Mouse (Mus musculus): ENCODE measurements around the gene Srms. TPM values are rescaled to one million over a fixed set of nuclear protein-coding genes. Genes with fewer than 3 reads are reported as not detected.
A peak's percentile ranks its signal among the peaks of the same experiment; 100 is the strongest.
"Not testable (repeated sequence)": the region's sequence is repeated elsewhere in the genome, so short reads cannot be mapped to it uniquely, and the experiment has no call there.

Gene Srms
- polyA plus RNA-seq, 1 experiment from 2014 or later, result 0.32 TPM

DNA sequence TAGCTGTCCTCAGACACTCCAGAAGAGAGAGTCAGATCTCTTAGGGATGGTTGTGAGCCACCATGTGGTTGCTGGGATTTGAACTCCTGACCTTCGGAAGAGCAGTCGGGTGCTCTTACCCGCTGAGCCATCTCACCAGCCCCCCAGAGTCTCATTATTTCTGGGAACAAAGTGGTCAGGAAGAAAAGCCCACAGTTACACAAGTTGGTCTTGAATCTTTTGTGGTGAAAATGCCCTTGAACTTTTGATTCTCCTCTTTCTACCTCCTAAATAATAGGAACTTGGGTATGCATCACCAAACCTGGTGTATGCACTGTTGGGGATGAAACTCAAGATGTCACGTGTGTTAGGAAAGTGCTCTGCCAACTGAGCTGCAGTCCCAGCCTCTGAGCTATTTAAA, 21.0 kb downstream of the Srms start:
- no peak for ATAC-seq (ENCODE audit: insufficient number of reproducible peaks, low FRiP score)
- Histone ChIP-seq H3K9ac (no peak overlapping the region), H3K27ac (ENCODE audit: poor library complexity, severe bottlenecking) (no peak overlapping the region), H3K9me3 (replicated peaks) (no peaks in the 10 kb centered on the region), H3K4me3 (no peak overlapping the region), H3K36me3 (peaks cover 4% of the 10 kb centered on the region; the same call in 1 of the 2 replicates), H3K27me3 (replicated peaks) (peaks cover 12% of the 10 kb centered on the region; the same call in 1 of the 2 replicates), H3K4me2 (no peak overlapping the region), H3K4me1 (replicated peaks) (peaks cover 9% of the 10 kb centered on the region; the same call in 1 of the 2 replicates)
- WGBS, result 63% methylated on average over 4 of the region's 4 CpGs

DNA sequence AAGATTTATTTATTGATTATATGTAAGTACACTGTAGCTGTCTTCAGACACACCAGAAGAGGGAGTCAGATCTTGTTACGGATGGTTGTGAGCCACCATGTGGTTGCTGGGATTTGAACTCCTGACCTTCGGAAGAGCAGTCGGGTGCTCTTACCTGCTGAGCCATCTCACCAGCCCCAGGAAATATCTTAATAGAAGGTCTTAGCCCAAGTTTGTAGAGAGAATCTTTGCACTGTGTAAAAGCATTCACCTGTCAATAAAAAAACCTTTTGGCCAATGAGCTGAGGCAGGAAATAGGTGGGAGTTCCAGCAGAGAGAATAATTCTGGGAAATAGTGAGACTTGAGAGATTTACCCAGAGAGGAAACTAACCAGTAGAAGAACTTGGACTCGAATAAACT, 21.6 kb downstream of the Srms start:
- not testable (repeated sequence) for H3K4me1 ChIP-seq (replicated peaks); H3K36me3 ChIP-seq; H3K9me3 ChIP-seq (replicated peaks); H3K4me3 ChIP-seq; ATAC-seq (ENCODE audit: insufficient number of reproducible peaks, low FRiP score); H3K9ac ChIP-seq; H3K4me2 ChIP-seq; H3K27ac ChIP-seq (ENCODE audit: poor library complexity, severe bottlenecking)
- WGBS, result 72% methylated on average over 4 of the region's 4 CpGs
- H3K27me3 ChIP-seq (replicated peaks), result peaks cover 12% of the 10 kb centered on the region; the same call in 1 of the 2 replicates

DNA sequence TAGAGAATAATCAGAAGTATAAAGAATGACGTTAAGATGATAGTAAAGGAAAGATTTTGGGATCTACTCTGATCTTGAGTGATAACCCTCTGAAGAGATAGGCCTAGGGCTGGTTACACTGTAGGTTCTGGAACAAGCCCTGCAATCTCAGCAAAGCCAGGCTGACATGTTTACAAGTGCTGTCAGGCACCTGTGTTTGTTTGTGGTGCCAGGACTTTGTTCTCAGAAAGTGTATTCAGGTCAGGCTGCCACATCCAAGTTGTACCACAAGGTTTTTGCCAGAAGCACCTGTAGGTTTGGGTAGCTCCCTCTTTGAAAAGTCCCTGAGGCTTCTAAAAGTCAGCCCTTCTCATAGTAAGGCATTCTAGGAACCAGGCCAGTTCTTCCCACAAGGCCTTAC, 23.7 kb downstream of the Srms start:
- H3K9me3 ChIP-seq (replicated peaks), result no peaks in the 10 kb centered on the region
- no peak overlapping the region for H3K4me2 ChIP-seq
- H3K4me1 ChIP-seq (replicated peaks), result peaks cover 9% of the 10 kb centered on the region; the same call in 1 of the 2 replicates
- ATAC-seq (ENCODE audit: insufficient number of reproducible peaks, low FRiP score), result no peak
- no peaks in the 10 kb centered on the region for H3K27me3 ChIP-seq (replicated peaks)
- H3K36me3 ChIP-seq, result peaks cover 4% of the 10 kb centered on the region; the same call in 1 of the 2 replicates
- H3K9ac ChIP-seq, result no peak overlapping the region
- no peak overlapping the region for H3K27ac ChIP-seq (ENCODE audit: poor library complexity, severe bottlenecking)
- 80% methylated on average over 1 of the region's 1 CpGs for WGBS
- H3K4me3 ChIP-seq, result no peak overlapping the region

DNA sequence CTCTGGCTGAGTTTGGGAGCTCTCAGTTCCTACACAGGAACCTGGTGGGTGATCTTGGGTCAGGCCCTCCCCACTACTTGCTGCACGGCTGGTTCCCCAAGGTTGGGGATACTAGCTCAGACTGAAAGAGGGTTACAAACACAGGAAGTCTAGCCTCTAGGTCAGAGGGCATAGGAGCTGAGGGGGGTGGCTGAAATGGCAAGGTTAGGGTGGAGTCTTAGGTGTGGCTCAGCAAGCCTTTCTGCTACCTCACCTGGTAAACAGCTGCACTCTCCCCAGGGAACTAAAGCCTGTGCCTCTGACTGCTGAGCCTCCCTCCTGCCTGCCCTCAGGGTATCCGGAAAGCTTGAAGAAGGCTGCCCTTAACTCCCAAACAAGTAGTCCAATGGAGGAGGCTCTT, 24.3 kb downstream of the Srms start:
- H3K4me2 ChIP-seq, result peak overlapping the region; percentile 91
- peak overlapping the region; percentile 5; the same call in 1 of the 2 replicates for H3K4me3 ChIP-seq
- no peak for ATAC-seq (ENCODE audit: insufficient number of reproducible peaks, low FRiP score)
- WGBS, result 64% methylated on average over 2 of the region's 2 CpGs
- peaks cover 4% of the 10 kb centered on the region; the same call in 1 of the 2 replicates for H3K36me3 ChIP-seq
- H3K27ac ChIP-seq (ENCODE audit: poor library complexity, severe bottlenecking), result peak overlapping the region; percentile 31; the same call in 1 of the 2 replicates
- no peaks in the 10 kb centered on the region for H3K27me3 ChIP-seq (replicated peaks)
- no peaks in the 10 kb centered on the region for H3K9me3 ChIP-seq (replicated peaks)
- no peak overlapping the region for H3K9ac ChIP-seq
- H3K4me1 ChIP-seq (replicated peaks), result peaks cover 9% of the 10 kb centered on the region; the same call in 1 of the 2 replicates

DNA sequence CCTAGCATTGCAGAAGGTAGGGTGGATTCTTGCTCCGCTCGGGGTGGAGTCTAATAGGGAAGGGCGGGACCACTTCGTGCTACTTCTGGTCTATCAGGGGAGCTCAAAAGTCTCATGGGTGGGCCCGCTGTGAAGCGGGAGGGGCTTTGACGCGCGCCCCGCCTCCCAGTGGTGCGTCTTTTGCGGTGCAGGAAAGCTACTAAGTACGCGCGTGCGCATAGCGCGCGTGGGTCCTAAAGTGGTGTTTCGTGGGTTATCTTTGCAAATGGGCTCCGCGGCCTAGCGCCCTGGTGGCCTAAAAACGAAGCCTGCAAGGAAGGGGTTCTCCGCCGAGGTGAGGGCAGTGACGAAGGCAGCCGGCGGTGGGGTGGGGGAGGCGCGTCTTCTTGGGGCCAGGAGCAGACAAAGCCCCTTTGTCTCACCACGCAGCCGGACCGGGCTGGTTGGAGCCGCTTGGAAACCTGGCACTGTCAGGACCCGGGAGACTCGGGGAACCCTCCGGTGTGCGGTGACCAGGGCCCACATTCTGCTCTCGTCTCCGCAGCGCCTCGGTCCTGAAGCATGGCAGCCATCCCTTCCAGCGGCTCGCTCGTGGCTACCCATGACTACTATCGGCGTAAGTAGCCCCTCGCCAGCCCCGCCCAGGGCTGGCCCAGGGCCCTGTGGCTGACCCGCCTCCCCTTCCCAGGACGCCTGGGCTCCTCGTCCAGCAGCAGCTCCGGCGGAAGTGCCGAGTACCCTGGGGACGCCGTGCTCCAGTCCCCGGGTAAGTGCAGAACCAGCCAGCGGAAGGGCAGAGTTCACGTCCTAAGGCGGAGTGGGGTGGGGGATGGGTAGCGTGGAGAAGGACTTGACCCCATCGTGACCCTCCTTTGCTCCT, 25.6 kb downstream of the Srms start, which contains the start of gene Ppdpf:
Ppdpf (plus strand) TSS at position 127 of the 880 bp plus-strand sequence.
- peak; percentile 96 for ATAC-seq (ENCODE audit: insufficient number of reproducible peaks, low FRiP score)
- WGBS, result under 1% methylated on average over 63 of the region's 64 CpGs
- peak within 1 kb of the TSS; percentile 91 for H3K4me2 ChIP-seq
- peaks cover 9% of the 10 kb centered on the region; the same call in 1 of the 2 replicates for H3K4me1 ChIP-seq (replicated peaks)
- H3K9ac ChIP-seq, result peak within 1 kb of the TSS; percentile 88
- no peaks in the 10 kb centered on the region for H3K9me3 ChIP-seq (replicated peaks)
- H3K27me3 ChIP-seq (replicated peaks), result no peaks in the 10 kb centered on the region
- peak within 1 kb of the TSS; percentile 94 for H3K27ac ChIP-seq (ENCODE audit: poor library complexity, severe bottlenecking)
- peaks cover 4% of the 10 kb centered on the region; the same call in 1 of the 2 replicates for H3K36me3 ChIP-seq
- peak within 1 kb of the TSS; percentile 75 for H3K4me3 ChIP-seq

DNA sequence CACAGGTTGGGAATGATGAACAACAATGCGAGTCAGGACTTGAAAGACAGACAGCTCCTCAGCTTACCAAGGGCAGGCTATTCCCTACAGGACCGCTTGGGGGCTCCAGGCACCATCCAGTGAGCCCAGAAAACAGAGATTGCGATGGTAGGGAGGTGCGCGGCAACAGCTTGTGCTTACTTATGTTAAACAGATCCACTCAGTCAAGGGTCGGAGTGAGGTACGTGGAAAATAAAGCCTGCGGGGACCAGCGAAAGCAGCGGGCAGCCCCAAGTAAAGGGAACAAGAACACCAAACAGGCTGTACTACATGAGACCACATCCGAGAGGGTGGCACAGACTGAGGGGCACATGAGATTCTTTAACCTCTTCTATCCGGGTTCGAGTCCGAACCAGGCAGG, 26.4 kb downstream of the Srms start:
- Histone ChIP-seq H3K36me3 (peaks cover 4% of the 10 kb centered on the region; the same call in 1 of the 2 replicates), H3K9ac (peak overlapping the region; percentile 88), H3K4me2 (peak overlapping the region; percentile 91), H3K27ac (ENCODE audit: poor library complexity, severe bottlenecking) (peak overlapping the region; percentile 94), H3K4me3 (peak overlapping the region; percentile 75), H3K9me3 (replicated peaks) (no peaks in the 10 kb centered on the region), H3K27me3 (replicated peaks) (no peaks in the 10 kb centered on the region), H3K4me1 (replicated peaks) (peaks cover 9% of the 10 kb centered on the region; the same call in 1 of the 2 replicates)
- ATAC-seq (ENCODE audit: insufficient number of reproducible peaks, low FRiP score), result peak; percentile 78
- WGBS, result 1% methylated on average over 14 of the region's 14 CpGs

DNA sequence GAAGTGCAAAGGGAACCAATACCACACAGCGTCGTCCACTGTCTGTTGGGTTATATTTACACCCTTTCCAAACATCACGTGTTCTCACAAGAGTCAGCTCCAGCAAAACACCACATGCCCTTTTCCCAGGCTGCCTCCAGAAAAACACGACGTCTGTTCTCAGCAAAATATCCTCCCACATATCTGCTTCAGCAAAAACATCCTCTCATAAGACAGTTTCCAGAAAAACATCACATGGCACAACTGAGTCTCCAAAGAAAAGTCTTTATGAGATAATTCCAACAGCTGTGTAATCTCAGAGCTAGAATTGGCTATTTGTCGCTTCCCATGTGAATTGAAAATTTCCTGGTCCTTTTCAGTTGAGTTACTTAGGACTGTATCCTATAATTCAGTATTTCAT, 32.1 kb downstream of the Srms start:
- ATAC-seq (ENCODE audit: insufficient number of reproducible peaks, low FRiP score), result no peak
- Histone ChIP-seq H3K9me3 (replicated peaks) (no peaks in the 10 kb centered on the region), H3K9ac (no peak overlapping the region), H3K4me3 (no peak overlapping the region), H3K27me3 (replicated peaks) (0 out of 2 replicates have a peak, but pooled peaks cover 2% of the 10 kb centered on the region), H3K4me1 (replicated peaks) (no peaks in the 10 kb centered on the region), H3K4me2 (no peak overlapping the region), H3K36me3 (no peaks in the 10 kb centered on the region), H3K27ac (ENCODE audit: poor library complexity, severe bottlenecking) (no peak overlapping the region)
- 63% methylated on average over 6 of the region's 6 CpGs for WGBS

DNA sequence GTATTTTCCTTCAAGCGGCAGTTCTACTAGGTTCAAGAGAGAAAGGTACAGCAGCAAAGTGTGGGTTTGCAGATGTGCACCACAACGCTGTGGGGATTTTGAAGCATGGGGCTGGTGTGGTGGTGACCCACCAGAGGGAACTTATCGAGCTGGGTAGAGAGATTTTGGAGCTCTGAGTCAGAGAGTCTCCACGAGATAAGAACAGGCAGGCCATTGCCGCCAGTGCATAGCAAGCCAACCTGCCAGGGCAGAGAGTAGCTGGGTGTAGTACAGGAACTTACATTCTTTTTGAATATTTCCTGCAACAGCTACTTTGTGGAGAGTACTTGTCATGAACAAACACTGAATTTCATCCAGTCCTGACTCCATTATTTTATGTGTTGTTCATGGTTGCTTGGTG, 34.5 kb downstream of the Srms start:
- Histone ChIP-seq H3K4me3 (no peak overlapping the region), H3K27me3 (replicated peaks) (0 out of 2 replicates have a peak, but pooled peaks cover 2% of the 10 kb centered on the region), H3K9ac (no peak overlapping the region), H3K4me1 (replicated peaks) (no peaks in the 10 kb centered on the region), H3K9me3 (replicated peaks) (no peaks in the 10 kb centered on the region), H3K27ac (ENCODE audit: poor library complexity, severe bottlenecking) (no peak overlapping the region), H3K36me3 (no peaks in the 10 kb centered on the region), H3K4me2 (no peak overlapping the region)
- WGBS, result 51% methylated on average over 5 of the region's 5 CpGs
- no peak for ATAC-seq (ENCODE audit: insufficient number of reproducible peaks, low FRiP score)

DNA sequence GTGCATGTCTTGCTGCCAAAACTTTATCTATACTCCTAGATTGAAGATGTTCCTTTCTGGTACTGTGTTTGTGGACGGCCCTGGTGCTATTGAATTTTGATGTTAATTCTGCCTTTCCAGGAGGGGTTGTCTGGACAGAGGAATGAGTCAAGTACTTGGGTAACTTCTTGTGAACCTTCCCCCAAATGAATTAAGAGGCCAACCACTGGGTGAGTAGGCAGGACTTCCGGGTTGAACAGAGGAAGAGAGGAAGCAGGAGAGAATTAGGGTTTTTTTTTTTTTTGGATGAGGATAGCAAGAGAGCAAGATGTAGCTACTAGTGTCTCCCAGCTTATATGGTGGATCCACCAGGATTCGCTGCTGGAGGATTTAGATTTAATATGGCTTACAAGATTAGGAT, 35.0 kb downstream of the Srms start:
- Histone ChIP-seq H3K9me3 (replicated peaks) (no peaks in the 10 kb centered on the region), H3K4me1 (replicated peaks) (no peaks in the 10 kb centered on the region), H3K4me2 (no peak overlapping the region), H3K27ac (ENCODE audit: poor library complexity, severe bottlenecking) (no peak overlapping the region), H3K9ac (no peak overlapping the region), H3K36me3 (no peaks in the 10 kb centered on the region), H3K4me3 (no peak overlapping the region), H3K27me3 (replicated peaks) (0 out of 2 replicates have a peak, but pooled peaks cover 2% of the 10 kb centered on the region)
- 68% methylated on average over 3 of the region's 3 CpGs for WGBS
- ATAC-seq (ENCODE audit: insufficient number of reproducible peaks, low FRiP score), result no peak

DNA sequence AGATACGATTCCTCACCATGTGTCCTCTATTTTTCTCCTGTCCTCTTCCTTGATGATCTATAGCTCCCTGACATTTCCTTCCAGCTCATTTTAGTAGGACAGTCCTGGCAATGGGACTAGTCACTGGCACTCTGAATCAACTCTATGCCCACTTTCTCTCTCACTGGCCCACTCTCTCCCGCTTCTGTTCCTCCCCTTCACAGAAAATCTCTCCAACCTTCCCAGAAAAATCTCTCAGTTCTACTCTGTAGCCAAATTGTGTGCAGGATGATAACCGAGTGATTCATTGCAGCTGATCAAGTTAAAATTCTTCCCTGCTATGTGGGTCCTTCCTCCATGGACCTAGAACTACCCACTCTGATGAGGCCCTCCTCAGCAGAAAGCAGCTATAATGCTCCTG, 38.3 kb downstream of the Srms start:
- Histone ChIP-seq H3K27me3 (replicated peaks) (0 out of 2 replicates have a peak, but pooled peaks cover 2% of the 10 kb centered on the region), H3K4me1 (replicated peaks) (no peaks in the 10 kb centered on the region), H3K9ac (no peak overlapping the region), H3K36me3 (no peaks in the 10 kb centered on the region), H3K4me3 (no peak overlapping the region), H3K9me3 (replicated peaks) (peaks cover 1% of the 10 kb centered on the region; the same call in 1 of the 2 replicates), H3K4me2 (no peak overlapping the region), H3K27ac (ENCODE audit: poor library complexity, severe bottlenecking) (no peak overlapping the region)
- 83% methylated on average over 3 of the region's 3 CpGs for WGBS
- ATAC-seq (ENCODE audit: insufficient number of reproducible peaks, low FRiP score), result no peak

DNA sequence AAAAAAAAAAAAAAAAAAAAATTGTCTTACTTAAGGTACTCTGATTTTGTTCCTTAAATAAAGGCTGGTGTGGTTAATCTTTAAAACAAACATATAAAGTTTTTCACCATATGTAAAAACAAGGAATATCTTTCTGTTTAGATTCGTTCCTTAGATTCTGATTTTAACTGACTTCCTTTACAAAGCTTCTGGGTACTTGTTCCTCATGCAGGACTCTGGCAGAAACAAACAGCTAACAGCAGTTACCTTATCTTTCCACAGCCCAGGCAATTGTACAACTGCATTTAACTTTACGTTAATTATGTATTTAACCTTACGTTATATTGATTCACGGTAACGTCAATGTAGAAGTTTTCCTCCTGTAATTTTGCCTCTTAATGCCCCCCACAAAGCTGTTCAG, 46.5 kb downstream of the Srms start:
- peaks cover 11% of the 10 kb centered on the region for H3K27me3 ChIP-seq (replicated peaks)
- no peak overlapping the region for H3K4me3 ChIP-seq
- no peaks in the 10 kb centered on the region for H3K36me3 ChIP-seq
- H3K4me1 ChIP-seq (replicated peaks), result no peaks in the 10 kb centered on the region
- no peak overlapping the region for H3K9ac ChIP-seq
- H3K27ac ChIP-seq (ENCODE audit: poor library complexity, severe bottlenecking), result no peak overlapping the region
- H3K9me3 ChIP-seq (replicated peaks), result peaks cover 4% of the 10 kb centered on the region; the same call in 1 of the 2 replicates
- H3K4me2 ChIP-seq, result no peak overlapping the region
- no peak for ATAC-seq (ENCODE audit: insufficient number of reproducible peaks, low FRiP score)
- WGBS, result 78% methylated on average over 5 of the region's 5 CpGs

Data from heart, embryonic 12.5 days (tissue).